Mouse (Mus musculus) liver, embryonic 14.5 days (tissue): ENCODE measurements at regions not wholly inside any gene's neighbourhood (a gene's known extent, or its start where the extent isn't known, plus 50 kb on each side); places are given as distances from the start of the nearest gene placed in this dataset.

Experiments used
- CTCF ChIP-seq: IDR thresholded peaks from 2 replicates; pipeline ENCODE4 v1.5.1; 2016; ENCODE audit warnings: antibody characterized with exemption, low read depth, control low read depth
- EP300 ChIP-seq: IDR thresholded peaks from 2 replicates; pipeline ENCODE4 v1.6.1; 2016; ENCODE audit warnings: antibody characterized with exemption, low read depth

GRCm38 (mm10) chr13:78577497-78577896 lies 377.9 kb upstream of the Nr2f1 start:
- TF ChIP-seq CTCF (no peak), EP300 (no peak)
